Mouse (Mus musculus): ENCODE measurements around the gene Zbtb5.
"Not testable (repeated sequence)": the region's sequence is repeated elsewhere in the genome, so short reads cannot be mapped to it uniquely, and the experiment has no call there.

- not testable (repeated sequence) for TF ChIP-seq CTCF (IDR thresholded peaks at IDR 0.05; ENCODE audit: low read depth, low read length); POLR2A (IDR thresholded peaks at IDR 0.05; ENCODE audit: extremely low read depth, insufficient read depth, low read length)
These were observed 27.3 kb upstream of the Zbtb5 start for GRCm38 (mm10) chr4:45039546-45039945.

Measured in liver, adult 2 months (tissue).